Mouse (Mus musculus) adrenal gland, adult 18-20 months (tissue): Measurements from ENCODE around the gene Rpl21. TPM values are rescaled to one million over a fixed set of nuclear protein-coding genes. Genes with fewer than 3 reads are reported as not detected.

Experiments
- DNase-seq, 2 experiments: peaks; one replicate each; pipeline ENCODE4 v3.0.0; 2021 to 2022; ENCODE audit warnings: low spot score in 2 of 2
- long read RNA-seq, 2 experiments: library from polyadenylated mRNA; stranded (forward); transcript quantifications; one replicate each; pipeline ENCODE4 v2.0.0; 2021
- total RNA-seq, 2 experiments: library from RNA; stranded (reverse); gene quantifications; 1 replicate in 1 of 2; 2 replicates in 1 of 2; pipeline ENCODE4 v1.2.3; 2021

Rpl21 gene
- total RNA-seq, result 100 to 1,000 TPM; 289 to 315 TPM
- long read RNA-seq, experiment 1, partial matches to known transcripts, result 1 of 5 reads
- long read RNA-seq, experiment 1, other reads (novel, unspliced or antisense), result 0 of 5 reads
- long read RNA-seq, experiment 2, transcript Rpl21-201 (6 exons, 1,856 nt), result major isoform, 8 of 15 reads
- long read RNA-seq, experiment 2, partial matches to known transcripts, result 1 of 15 reads
- long read RNA-seq, experiment 2, other reads (novel, unspliced or antisense), result 4 of 15 reads

DNA sequence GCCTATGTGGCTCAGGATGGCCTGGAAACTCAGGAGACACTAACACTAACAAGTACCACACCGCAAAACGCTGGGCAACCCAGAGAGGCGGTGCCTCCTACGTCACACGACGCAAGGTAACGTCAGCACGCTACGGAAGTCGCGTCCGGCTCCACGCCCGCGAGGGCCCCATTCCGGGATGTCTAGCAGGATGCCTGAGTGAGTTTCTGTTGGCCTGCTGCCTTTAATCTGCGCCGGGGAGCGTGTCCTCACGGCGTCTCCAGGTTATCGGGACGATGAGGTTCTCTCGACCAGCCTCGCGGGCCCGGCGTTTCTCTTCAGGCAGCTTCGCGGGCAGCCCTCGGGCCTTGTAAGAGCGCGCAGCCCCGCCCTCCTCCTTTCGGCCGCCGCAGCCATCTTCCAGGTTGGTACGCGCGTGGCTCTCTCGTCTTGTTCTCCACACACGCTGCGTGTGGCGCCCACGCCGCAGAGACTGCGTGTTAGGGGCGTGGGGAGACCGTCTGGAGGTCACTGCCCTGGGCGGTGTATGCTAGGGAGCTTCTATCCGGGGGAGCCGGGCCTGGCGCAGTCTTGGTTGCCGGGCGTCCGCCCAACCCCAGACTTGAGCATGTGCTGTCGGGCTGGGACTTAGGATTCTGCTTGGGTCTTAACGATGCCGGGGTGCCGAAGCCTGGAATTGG, at the start of gene Rpl21:
Gene Rpl21 (plus strand): TSS at position 122 of the 680 bp plus-strand sequence.
- peak; percentile 91 to 93 for DNase-seq

- DNase-seq, result no peak
Observed at GRCm38 (mm10) chr5:146783300-146783699, 49.4 kb upstream of the Rpl21 start.

DNA sequence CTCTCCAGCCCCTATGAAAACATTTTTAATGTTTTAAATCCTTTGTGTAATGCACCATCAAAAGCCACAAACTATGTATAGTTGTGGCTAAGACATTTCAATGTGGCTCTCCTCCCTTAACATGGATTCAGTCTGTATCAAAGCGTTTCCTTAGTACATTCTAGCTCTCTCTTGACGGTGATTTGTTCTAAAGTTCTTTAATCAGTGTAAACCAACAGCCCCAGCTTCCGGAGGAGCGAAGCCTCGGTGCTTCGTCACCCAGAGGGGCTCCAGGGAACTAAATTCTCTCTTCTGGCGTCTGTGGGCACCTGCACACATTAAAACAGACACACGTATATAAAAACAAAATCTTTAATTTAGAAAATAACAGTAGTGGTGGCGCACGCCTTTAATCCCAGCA, 48.8 kb upstream of the Rpl21 start:
- DNase-seq, result no peak

DNA sequence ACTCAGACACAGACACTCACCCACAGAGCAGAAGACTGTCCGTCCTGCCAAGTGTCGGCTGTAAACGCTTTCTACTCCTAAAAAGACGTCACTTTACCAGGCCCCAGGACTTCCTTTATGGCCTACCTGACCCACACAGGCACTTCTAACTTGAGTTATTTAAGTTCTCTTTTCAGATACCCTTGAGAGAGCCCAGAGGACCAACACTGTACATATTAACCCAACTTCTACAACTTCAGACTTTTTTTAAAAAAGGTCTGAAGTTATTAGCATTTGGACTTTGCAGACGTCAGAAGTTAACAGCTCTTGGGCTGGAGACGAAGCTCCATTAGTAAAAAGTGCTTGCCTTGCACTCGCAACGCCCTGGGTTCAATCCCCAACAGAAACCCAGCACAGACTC, 46.6 kb upstream of the Rpl21 start:
- DNase-seq, result no peak

- DNase-seq, result no peak
Observed at GRCm38 (mm10) chr5:146789413-146789812, 43.3 kb upstream of the Rpl21 start.

GRCm38 (mm10) chr5:146790944-146791343, 41.7 kb upstream of the Rpl21 start:
- no peak for DNase-seq

DNA sequence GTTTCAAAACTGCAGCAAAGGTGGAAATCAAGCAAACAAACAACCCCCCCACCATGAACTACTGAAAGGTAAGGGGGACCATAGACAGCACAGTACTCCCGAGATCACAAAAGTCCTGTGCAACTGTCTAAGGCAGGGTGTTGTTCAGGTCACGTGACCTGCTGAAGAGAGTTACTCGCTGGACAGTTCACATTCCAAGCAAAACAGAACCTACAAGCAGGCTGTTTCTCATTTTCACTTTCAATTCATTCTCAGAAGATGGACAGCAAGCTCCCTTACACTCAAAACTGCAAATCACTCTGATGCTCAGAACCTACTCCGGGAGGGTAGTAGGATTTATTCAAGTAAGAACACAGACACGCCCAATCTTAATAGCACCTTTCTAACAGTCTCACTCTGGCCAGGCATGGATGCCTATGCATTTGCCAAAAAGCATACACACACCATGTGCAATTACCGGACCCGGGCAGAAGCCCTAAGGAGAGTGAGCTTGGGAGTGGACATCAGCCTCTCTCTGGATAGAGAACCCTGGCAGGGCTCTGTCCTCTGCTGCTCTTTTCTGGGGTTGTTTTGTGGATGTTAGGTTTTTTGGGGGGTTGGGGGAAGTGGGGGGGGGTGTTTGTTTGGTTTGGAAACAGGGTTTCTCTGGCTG, 40.4 kb upstream of the Rpl21 start:
- no peak for DNase-seq

- no peak for DNase-seq
Observed at GRCm38 (mm10) chr5:146793630-146794083, 39.0 kb upstream of the Rpl21 start.

- DNase-seq, result peak; percentile 30 to 46
Observed at GRCm38 (mm10) chr5:146794084-146794852, 38.4 kb upstream of the Rpl21 start.

DNA sequence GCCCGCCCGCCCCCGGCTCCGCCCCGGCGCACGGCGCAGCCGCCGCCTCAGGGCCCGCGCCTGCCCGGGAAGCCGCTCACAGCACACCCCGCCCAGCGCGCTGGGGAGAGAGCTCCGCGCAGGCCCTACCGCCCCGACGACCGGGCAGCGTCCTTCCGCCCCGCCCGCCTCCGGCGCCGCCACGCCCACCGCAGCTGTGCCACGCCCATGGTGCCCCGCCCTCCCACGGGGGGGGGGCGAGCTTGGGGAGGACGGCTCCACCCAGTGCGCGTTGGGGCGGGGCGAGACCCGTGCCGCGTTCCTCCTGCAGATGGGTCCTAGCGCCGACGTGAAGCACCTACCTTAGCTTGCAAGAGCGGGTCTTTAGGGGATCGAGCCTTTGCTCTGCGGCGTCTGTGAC, 37.8 kb upstream of the Rpl21 start, which contains the start of gene Usp12:
Gene Usp12 (minus strand): TSS at position 154 of the 400 bp plus-strand sequence.
- DNase-seq, result peak; percentile 100

GRCm38 (mm10) chr5:146795728-146796127, 37.0 kb upstream of the Rpl21 start:
- no peak for DNase-seq

GRCm38 (mm10) chr5:146798031-146798430, 34.7 kb upstream of the Rpl21 start:
- DNase-seq, result no peak

- DNase-seq, result no peak
Observed at GRCm38 (mm10) chr5:146806004-146806430, 26.7 kb upstream of the Rpl21 start.

DNA sequence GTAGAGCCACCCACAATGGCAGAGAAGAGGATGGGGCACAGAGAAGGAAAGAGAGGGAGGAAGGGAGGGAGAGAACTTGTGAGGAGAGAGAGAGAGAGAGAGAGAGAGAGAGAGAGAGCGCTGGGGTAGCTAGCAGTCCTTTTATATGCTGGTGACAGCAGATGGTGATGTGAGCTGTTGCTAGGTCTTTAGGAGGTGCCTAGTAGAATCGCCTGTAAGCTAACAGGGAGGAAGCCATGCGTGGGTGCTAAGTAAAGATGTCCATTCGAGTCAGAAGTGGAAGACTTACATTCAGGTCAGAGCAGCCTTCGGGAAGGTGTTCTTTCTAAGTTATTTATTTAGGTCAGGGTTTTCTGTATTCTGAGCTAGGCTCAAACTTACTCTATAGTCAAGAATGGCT, 22.7 kb upstream of the Rpl21 start:
- DNase-seq, result no peak

DNA sequence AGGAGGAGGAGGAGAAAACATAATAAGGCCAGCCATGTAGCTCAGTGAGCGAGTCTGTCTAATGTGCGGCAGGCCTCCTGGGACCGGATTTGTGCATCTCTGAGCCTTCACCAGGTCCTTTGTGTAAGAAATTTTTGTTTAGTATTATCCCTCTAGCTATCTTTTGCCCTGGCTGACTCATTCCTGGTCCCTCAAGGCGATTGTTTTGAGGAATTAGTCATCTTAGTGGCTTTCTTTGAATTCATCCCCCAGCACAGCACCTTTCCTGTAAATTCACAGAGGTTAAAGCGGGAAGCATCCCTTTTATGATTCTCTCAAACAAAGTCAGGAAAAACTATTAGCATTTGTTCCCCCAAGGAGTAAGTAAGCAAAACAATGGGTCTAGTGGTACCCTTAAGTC, 19.8 kb upstream of the Rpl21 start:
- DNase-seq, result no peak

- DNase-seq, result no peak
Observed at GRCm38 (mm10) chr5:146813421-146813820, 19.3 kb upstream of the Rpl21 start.

DNA sequence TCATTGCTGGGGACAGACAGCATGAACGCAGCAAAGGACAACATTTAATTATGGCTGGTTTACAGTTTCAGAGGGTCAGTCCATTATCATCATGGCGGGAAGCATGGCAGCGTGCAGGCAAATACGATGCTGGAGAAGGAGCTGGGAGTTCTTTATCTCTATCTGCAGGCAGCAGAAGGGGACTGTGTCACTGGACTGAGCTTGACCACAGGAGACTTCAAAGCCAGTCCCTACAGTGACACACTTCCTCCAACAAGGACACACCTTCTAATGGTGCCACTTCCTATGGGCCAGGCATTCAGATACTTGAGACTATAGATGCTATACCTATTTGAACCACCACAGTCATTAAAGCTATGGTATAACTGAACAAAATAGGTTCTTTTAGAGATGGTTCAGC, 17.3 kb upstream of the Rpl21 start:
- DNase-seq, result no peak

DNA sequence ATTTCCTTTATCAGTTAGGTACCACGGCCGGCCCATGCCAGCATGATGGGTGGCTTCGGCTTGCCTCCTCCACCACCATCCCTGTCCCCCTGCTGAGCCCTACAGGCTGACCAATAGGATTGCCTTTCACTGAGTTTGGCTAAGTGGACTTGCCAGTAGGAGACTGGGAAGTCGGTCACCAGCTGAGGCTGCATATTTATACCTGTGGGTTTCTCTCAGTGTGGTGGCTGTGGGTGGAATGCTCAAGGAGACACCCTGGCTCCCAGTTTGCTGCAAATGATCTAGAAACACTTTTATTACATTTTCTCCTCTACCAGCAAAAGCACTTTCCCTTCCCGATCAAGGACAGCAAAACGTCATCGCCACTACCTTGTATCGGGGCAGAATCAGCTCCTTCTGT, 15.1 kb upstream of the Rpl21 start:
- DNase-seq, result no peak

DNA sequence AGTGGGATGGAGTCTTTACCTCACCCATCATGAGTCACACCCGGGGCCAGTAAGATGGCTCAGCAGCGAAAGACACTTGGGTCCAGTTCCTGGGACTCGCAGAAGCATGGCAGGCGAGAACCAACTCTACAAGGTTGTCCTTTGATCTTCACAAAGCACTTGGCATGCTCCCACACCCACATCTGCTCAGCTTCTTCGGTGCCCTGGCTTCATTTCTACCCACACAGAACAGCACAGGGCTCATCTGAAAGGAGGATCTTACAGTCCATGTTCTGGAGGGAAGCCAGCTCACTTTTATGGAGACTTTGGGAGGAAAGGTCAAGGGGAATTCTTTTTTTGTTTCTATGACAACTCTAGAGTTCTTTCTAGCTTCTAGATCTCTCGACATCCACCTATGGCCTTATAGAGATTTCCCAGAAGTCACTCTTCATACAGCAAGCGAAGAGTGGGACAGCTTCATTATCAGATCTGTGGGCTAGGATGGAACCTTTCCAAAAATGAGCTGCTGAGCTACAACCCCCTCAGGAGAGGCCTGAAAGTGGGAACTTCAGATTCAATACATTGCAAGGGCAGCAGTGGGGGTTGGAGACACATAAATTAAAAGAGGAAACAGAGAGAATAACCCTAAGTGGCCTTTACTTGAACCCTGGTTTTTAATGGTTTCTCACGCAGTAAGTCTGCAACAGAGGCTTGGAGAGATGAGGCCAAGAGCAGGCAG, 13.6 kb upstream of the Rpl21 start:
- peak; percentile 35 for DNase-seq

- DNase-seq, result no peak
Observed at GRCm38 (mm10) chr5:146823005-146823404, 9.7 kb upstream of the Rpl21 start.

DNA sequence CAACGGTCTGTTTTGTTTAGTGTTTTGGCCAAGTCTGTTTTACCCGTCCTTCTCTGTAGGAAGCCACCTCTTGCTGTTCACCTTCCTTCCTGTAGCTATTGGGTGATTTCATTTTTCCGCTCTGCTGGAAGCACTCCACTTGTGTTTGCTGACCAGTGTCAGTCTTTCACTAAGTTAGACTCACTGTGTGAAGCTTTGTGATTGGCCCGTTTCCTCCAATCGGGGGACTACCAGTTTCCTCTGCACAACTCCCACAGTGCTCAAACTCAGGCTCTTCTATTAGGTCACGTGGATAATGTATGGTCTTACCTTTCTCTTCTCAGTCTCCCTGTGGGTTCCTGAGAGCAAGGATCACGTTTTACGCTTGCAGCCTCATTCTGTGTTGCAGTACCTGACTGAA, 3.2 kb upstream of the Rpl21 start:
- no peak for DNase-seq
